ENCODE assay signal across 19 mouse cellular contexts in genomic region chr12:79035349-79035748, GRCm38 (mm10). TPM values are rescaled to one million over a fixed set of nuclear protein-coding genes. Genes with fewer than 3 reads are reported as not detected.
DNase-seq lines count a peak whose midpoint lies in the region; ATAC-seq and TF ChIP-seq lines count a peak whose summit lies in the region.
"Had no signal": no experiment of that assay in that cellular context is flagged by ENCODE, and none has a peak within 500 bp of the region (broad histone marks: within the 10 kb centered on the region; RNA-seq: fewer than 3 reads in every experiment).

No protein-coding gene starts in this region.

- intact Hi-C loops in left cerebral cortex, adult 2 months (cut with DNase I), result no loop called here

- 27% methylated on average over 3 of the region's 3 CpGs for WGBS in cerebellum, adult 2 months

- no peak overlapping the region for H3K4me3 ChIP-seq in cerebellum, adult 2 months (replicated peaks; ENCODE audit: insufficient read depth, low read depth, low read length)
- H3K4me3 ChIP-seq in left cerebral cortex, adult 2 months, result no peak overlapping the region
- H3K4me3 ChIP-seq: embryonic facial prominence, embryonic 12.5 days; forebrain, embryonic 15.5 days; gastrocnemius, adult 2 months; kidney, embryonic 15.5 days; megakaryocyte, embryonic 14.5 days; midbrain, embryonic 15.5 days; stomach, embryonic 15.5 days had no signal

- peak in 1 of 2 experiments; percentile 36 for DNase-seq in cerebellum, adult 2 months
- no peak for DNase-seq in cerebellum, adult 9-10 months
- no peak for DNase-seq in left cerebral cortex, adult 2 months (ENCODE audit: extremely low spot score in 1 of 2, low spot score in 2 of 2)
- DNase-seq in left cerebral cortex, adult 11 months (ENCODE audit: low spot score), result no peak
- peak; percentile 91 for DNase-seq in brain, adult 2 months (ENCODE audit: low read depth, low spot score)
- DNase-seq in lung, postnatal 36 days, result peak; percentile 70
- DNase-seq in gastrocnemius, postnatal 4 days (ENCODE audit: low spot score in 2 of 2), result no peak
- DNase-seq: cerebellum, postnatal 14 days; gastrocnemius, adult 2 months; heart, adult 11 months; left cerebral cortex, postnatal 4 days had no signal

- H3K4me1 ChIP-seq in cerebellum, adult 2 months (ENCODE audit: control insufficient read depth, insufficient read depth, low read length), result no peaks in the 10 kb centered on the region
- H3K4me1 ChIP-seq: embryonic facial prominence, embryonic 12.5 days; forebrain, embryonic 15.5 days; kidney, embryonic 15.5 days; megakaryocyte, embryonic 14.5 days; midbrain, embryonic 15.5 days; stomach, embryonic 15.5 days had no signal

- no peaks in the 10 kb centered on the region for H3K27me3 ChIP-seq in cerebellum, adult 2 months (ENCODE audit: control insufficient read depth, insufficient read depth, low read length)
- H3K27me3 ChIP-seq: embryonic facial prominence, embryonic 12.5 days; forebrain, embryonic 15.5 days; kidney, embryonic 15.5 days; midbrain, embryonic 15.5 days; Patski; stomach, embryonic 15.5 days had no signal

- peak overlapping the region; percentile 24; the same call in 1 of the 2 replicates for H3K27ac ChIP-seq in cerebellum, adult 2 months (ENCODE audit: insufficient read depth, low read length)
- H3K27ac ChIP-seq in left cerebral cortex, adult 2 months, result peak overlapping the region; percentile 52; the same call in 1 of the 2 replicates
- H3K27ac ChIP-seq: embryonic facial prominence, embryonic 12.5 days; forebrain, embryonic 15.5 days; gastrocnemius, adult 2 months; kidney, embryonic 15.5 days; midbrain, embryonic 15.5 days; stomach, embryonic 15.5 days had no signal

- TF ChIP-seq CTCF in cerebellum, adult 2 months (IDR thresholded peaks at IDR 0.05; ENCODE audit: borderline replicate concordance, insufficient read depth, low read depth, low read length), result no peak
- TF ChIP-seq CTCF in left cerebral cortex, adult 2 months (IDR thresholded peaks at IDR 0.05), result no peak

- TF ChIP-seq POLR2A in cerebellum, adult 2 months (IDR thresholded peaks at IDR 0.05; ENCODE audit: borderline replicate concordance, insufficient read depth, low read length), result no peak

- ATAC-seq in monocyte, adult 5-6 weeks (replicated peaks; ENCODE audit: insufficient number of reproducible peaks, low FRiP score, low TSS enrichment, poor library complexity, severe bottlenecking), result no peak
- ATAC-seq: forebrain, embryonic 15.5 days; midbrain, embryonic 15.5 days; Patski had no signal

RNA-seq across cellular contexts. Expression of gene Plekhh1, which starts 6.4 kb away (rescaled TPM):
- 34.2 and 36.7 TPM in 2 replicates for polyA plus RNA-seq in cerebellum, adult 2 months (2012; rRNA removed)
- 10 to 100 TPM in 1 of 2 experiments, 1 to 10 TPM in 1; 9.1 to 12.1 TPM for total RNA-seq in left cerebral cortex, adult 2 months (2021)
- 0.29 to 0.32 TPM in 2 of 3 replicates, not detected in the other for total RNA-seq in monocyte, adult 5-6 weeks (2017)
- 1 to 10 TPM; 2.2 to 2.6 TPM for total RNA-seq in gastrocnemius, postnatal 4 days (2021)

RNA-seq across cellular contexts. Expression of gene Tmem229b, which starts 27.9 kb away (rescaled TPM):
- 80.8 and 90.8 TPM in 2 replicates for polyA plus RNA-seq in cerebellum, adult 2 months (2012; rRNA removed)
- total RNA-seq in left cerebral cortex, adult 2 months (2021), result 10 to 100 TPM; 24.7 to 33.1 TPM
- total RNA-seq in monocyte, adult 5-6 weeks (2017), result 47.0 to 75.7 TPM (median 65.1 TPM) in 3 replicates
- 1 to 10 TPM; 7.7 to 8.0 TPM for total RNA-seq in gastrocnemius, postnatal 4 days (2021)

RNA-seq across cellular contexts. Expression of gene Pigh, which starts 54.1 kb away (rescaled TPM):
- 13.5 and 14.4 TPM in 2 replicates for polyA plus RNA-seq in cerebellum, adult 2 months (2012; rRNA removed)
- total RNA-seq in left cerebral cortex, adult 2 months (2021), result 10 to 100 TPM in 1 of 2 experiments, 1 to 10 TPM in 1; 9.7 to 10.3 TPM
- total RNA-seq in monocyte, adult 5-6 weeks (2017), result 8.3 to 19.9 TPM (median 8.3 TPM) in 3 replicates
- 1 to 10 TPM; 4.6 to 5.0 TPM for total RNA-seq in gastrocnemius, postnatal 4 days (2021)

Comparison
In these comparisons a context has a peak if more than half of its experiments do, and no peak if none do; other contexts are left out.
1. DNase-seq: peak in brain, adult 2 months (single experiment) and lung, postnatal 36 days (single experiment); none in cerebellum, adult 9-10 months (single experiment), left cerebral cortex, adult 2 months (0 of 2), left cerebral cortex, adult 11 months (single experiment) and gastrocnemius, postnatal 4 days (0 of 2).